Mouse (Mus musculus) urinary bladder, postnatal 25 days (tissue): Measurements from ENCODE around the gene Cass4.

Source experiments
- DNase-seq: peaks from one replicate; pipeline ENCODE4 v3.0.0; 2022; ENCODE audit warnings: low spot score

Gene Cass4

GRCm38 (mm10) chr2:172393391-172394051 lies at the start of gene Cass4:
Gene Cass4 (plus strand): TSS chr2:172393794.
- DNase-seq: no peak

GRCm38 (mm10) chr2:172344669-172345068 lies 48.9 kb upstream of the Cass4 start:
- DNase-seq: no peak

- DNase-seq: peak; percentile 94
Measured at GRCm38 (mm10) chr2:172345258-172345738, 48.3 kb upstream of the Cass4 start, which contains the start of gene Fam210b. Gene Fam210b (plus strand): TSS chr2:172345565.

- DNase-seq: peak; percentile 17
Measured at GRCm38 (mm10) chr2:172346034-172346929, 47.3 kb upstream of the Cass4 start.

- DNase-seq: no peak
Measured at GRCm38 (mm10) chr2:172346933-172347611, 46.5 kb upstream of the Cass4 start.

- no peak for DNase-seq
Measured at GRCm38 (mm10) chr2:172348297-172348950, 45.2 kb upstream of the Cass4 start.

GRCm38 (mm10) chr2:172349776-172350175 lies 43.8 kb upstream of the Cass4 start:
- DNase-seq: no peak

- DNase-seq: no peak
Measured at GRCm38 (mm10) chr2:172350773-172351172, 42.8 kb upstream of the Cass4 start.

- no peak for DNase-seq
Measured at GRCm38 (mm10) chr2:172353218-172353617, 40.4 kb upstream of the Cass4 start.

GRCm38 (mm10) chr2:172354761-172355160 lies 38.8 kb upstream of the Cass4 start:
- DNase-seq: no peak

GRCm38 (mm10) chr2:172355833-172356232 lies 37.8 kb upstream of the Cass4 start:
- no peak for DNase-seq

- DNase-seq: no peak
Measured at GRCm38 (mm10) chr2:172363176-172363575, 30.4 kb upstream of the Cass4 start.

GRCm38 (mm10) chr2:172370411-172371223 lies 23.0 kb upstream of the Cass4 start, which contains the start of the genes Aurka and Cstf1:
Gene Aurka (minus strand): TSS chr2:172370535.
Gene Cstf1 (plus strand): TSS chr2:172370681.
- DNase-seq: peak; percentile 90

GRCm38 (mm10) chr2:172371258-172371657 lies 22.3 kb upstream of the Cass4 start:
- DNase-seq: no peak

- no peak for DNase-seq
Measured at GRCm38 (mm10) chr2:172376551-172376950, 17.0 kb upstream of the Cass4 start.

GRCm38 (mm10) chr2:172376999-172377515 lies 16.5 kb upstream of the Cass4 start:
- DNase-seq: no peak

- DNase-seq: peak; percentile 49
Measured at GRCm38 (mm10) chr2:172378332-172378731, 15.3 kb upstream of the Cass4 start.

GRCm38 (mm10) chr2:172380513-172380912 lies 13.1 kb upstream of the Cass4 start:
- DNase-seq: no peak

GRCm38 (mm10) chr2:172381341-172381740 lies 12.3 kb upstream of the Cass4 start:
- no peak for DNase-seq

GRCm38 (mm10) chr2:172381898-172382297 lies 11.7 kb upstream of the Cass4 start:
- DNase-seq: no peak

GRCm38 (mm10) chr2:172384715-172385114 lies 8.9 kb upstream of the Cass4 start:
- DNase-seq: no peak
